Mouse (Mus musculus) heart, adult 2 months (tissue): ENCODE measurements around the gene B430306N03Rik. TPM values are rescaled to one million over a fixed set of nuclear protein-coding genes. Genes with fewer than 3 reads are reported as not detected.

Experiments
- DNase-seq, 2 experiments: peaks; one replicate each; pipeline ENCODE4 v3.0.0; 2021
- H3K27ac ChIP-seq: fragments of 200-600 bp; 2 replicates; pipeline ENCODE4 v1.8.1; 2022
- H3K27me3 ChIP-seq: fragments of 200-500 bp; 2 replicates; pipeline ENCODE4 v1.6.1; 2012; ENCODE audit warnings: mild to moderate bottlenecking, low read length, inconsistent platforms, mixed read lengths; ENCODE audit not compliant: control insufficient read depth, insufficient read depth
- H3K36me3 ChIP-seq: fragments of 200-500 bp; 2 replicates; pipeline ENCODE4 v1.6.1; 2012; ENCODE audit warnings: low read length, inconsistent platforms; ENCODE audit not compliant: control insufficient read depth, insufficient read depth
- H3K4me1 ChIP-seq: fragments of 200-500 bp; 2 replicates; pipeline ENCODE4 v1.6.1; 2011; ENCODE audit warnings: low read length; ENCODE audit not compliant: control insufficient read depth, insufficient read depth
- H3K4me3 ChIP-seq: fragments of 200-600 bp; 2 replicates; pipeline ENCODE4 v1.8.1; 2022
- H3K79me2 ChIP-seq: fragments of 200-500 bp; replicated peaks from 2 replicates; pipeline ENCODE4 v1.6.1; 2012; ENCODE audit warnings: mild to moderate bottlenecking, inconsistent platforms, low read length, moderate library complexity, mixed read lengths; ENCODE audit not compliant: control insufficient read depth, insufficient read depth
- H3K9ac ChIP-seq: fragments of 200-500 bp; 2 replicates; pipeline ENCODE4 v1.6.1; 2012; ENCODE audit warnings: low read depth, mild to moderate bottlenecking, control low read depth, inconsistent platforms, low read length, mixed read lengths
- CTCF ChIP-seq: fragments of 200-600 bp; IDR thresholded peaks from 2 replicates; pipeline ENCODE4 v1.8.1; 2022; ENCODE audit warnings: antibody characterized with exemption, mild to moderate bottlenecking, moderate library complexity
- EP300 ChIP-seq: fragments of 200-500 bp; IDR thresholded peaks from 2 replicates; pipeline ENCODE4 v1.6.1; 2011; ENCODE audit warnings: low read depth, low read length, control low read depth; ENCODE audit not compliant: insufficient read depth
- POLR2A ChIP-seq: fragments of 200-500 bp; IDR thresholded peaks from 2 replicates; pipeline ENCODE4 v1.6.1; 2011; ENCODE audit warnings: mild to moderate bottlenecking, low read depth, low read length, control low read depth; ENCODE audit not compliant: insufficient read depth
- WGBS: fragments of 180-500 bp; shearing (Covaris S2); methylation state at CpG from one replicate; pipeline ENCODE4 v1.1.7; 2018; 5-methylcytosine and 5-hydroxymethylcytosine counted together
- intact Hi-C: fragments of 180-260 bp; cut with DNase I; formaldehyde crosslinking; loops from one replicate; pipeline ENCODE4 v1.15.1; 2025
- polyA plus RNA-seq: library from polyadenylated mRNA; depleted of rRNA; stranded (reverse); fragments of >200 nt; gene quantifications from 2 replicates; pipeline ENCODE4 v1.2.3, GENCODE M21; 2012; rRNA removed
- total RNA-seq, 2 experiments: library from RNA; stranded (reverse); gene quantifications; 2 replicates each; pipeline ENCODE4 v1.2.3; 2021

The B430306N03Rik gene
- total and polyA plus RNA-seq, 3 experiments = 0.14 to 0.57 (median 0.55) TPM

GRCm38 (mm10) chr17:48365511-48366155, 49.7 kb downstream of the B430306N03Rik start:
- TF ChIP-seq POLR2A (no peak), EP300 (no peak), CTCF (no peak)
- Histone ChIP-seq H3K27ac (no peak overlapping the region), H3K4me3 (no peak overlapping the region), H3K79me2 (no peaks in the 10 kb centered on the region), H3K27me3 (no peaks in the 10 kb centered on the region), H3K4me1 (no peaks in the 10 kb centered on the region), H3K36me3 (no peaks in the 10 kb centered on the region), H3K9ac (no peak overlapping the region)
- WGBS = 72% methylated on average over 9 of the region's 9 CpGs
- intact Hi-C loops = no loop called here
- DNase-seq = no peak

DNA sequence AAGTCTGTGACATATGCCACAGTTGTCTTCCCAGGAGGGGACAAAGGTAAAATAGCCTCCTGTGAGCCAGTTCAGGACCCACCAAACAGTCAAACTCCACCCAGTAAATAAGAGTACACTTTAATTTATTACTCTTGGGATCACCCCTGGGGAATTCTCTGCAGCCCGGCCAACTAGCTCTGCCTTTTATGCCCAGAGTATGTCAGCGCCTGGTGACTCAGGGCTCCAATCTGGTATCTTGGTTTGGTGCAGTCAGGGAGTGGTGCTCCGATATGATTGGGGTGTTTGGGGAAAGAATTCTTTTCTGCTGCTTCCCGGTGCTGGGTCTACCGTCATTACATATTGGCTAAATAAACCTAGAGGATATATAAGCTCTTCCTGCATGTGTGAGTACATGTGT, 50.9 kb downstream of the B430306N03Rik start:
- TF ChIP-seq EP300 (no peak), POLR2A (no peak), CTCF (no peak)
- Histone ChIP-seq H3K79me2 (no peaks in the 10 kb centered on the region), H3K4me1 (no peaks in the 10 kb centered on the region), H3K27ac (no peak overlapping the region), H3K27me3 (no peaks in the 10 kb centered on the region), H3K4me3 (no peak overlapping the region), H3K9ac (no peak overlapping the region), H3K36me3 (no peaks in the 10 kb centered on the region)
- no peak for DNase-seq
- intact Hi-C loops = no loop called here
- WGBS = 49% methylated on average over 5 of the region's 5 CpGs

DNA sequence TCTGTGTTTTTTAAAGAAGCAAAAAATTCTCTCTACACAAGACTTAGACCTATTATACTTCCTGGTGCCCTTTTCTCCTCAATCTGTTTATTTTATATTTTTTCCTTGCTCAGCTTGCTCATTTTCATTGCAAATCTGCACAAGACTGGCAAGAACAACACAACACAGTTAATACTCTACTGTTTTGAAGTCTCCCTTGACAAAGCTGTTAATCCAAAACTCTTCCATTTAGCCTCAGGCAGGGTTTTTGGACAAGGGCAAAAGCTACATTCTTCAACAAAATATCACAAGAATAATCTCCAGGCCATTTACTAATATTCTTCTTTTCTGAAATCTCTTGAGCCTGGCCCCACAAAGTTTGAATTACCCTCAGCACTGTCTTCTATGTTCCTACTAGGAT, 55.7 kb downstream of the B430306N03Rik start:
- H3K27me3 ChIP-seq = no peaks in the 10 kb centered on the region
- intact Hi-C loops = no loop called here

GRCm38 (mm10) chr17:48372987-48373386, 57.0 kb downstream of the B430306N03Rik start:
- H3K9ac ChIP-seq = no peak overlapping the region
- 67% methylated on average over 8 of the region's 8 CpGs for WGBS
- no peaks in the 10 kb centered on the region for H3K79me2 ChIP-seq
- H3K27me3 ChIP-seq = no peaks in the 10 kb centered on the region
- H3K36me3 ChIP-seq = no peaks in the 10 kb centered on the region
- intact Hi-C loops = no loop called here
- no peak for DNase-seq
- H3K4me3 ChIP-seq = no peak overlapping the region
- no peak overlapping the region for H3K27ac ChIP-seq
- no peaks in the 10 kb centered on the region for H3K4me1 ChIP-seq
- TF ChIP-seq CTCF = no peak
- no peak for TF ChIP-seq POLR2A
- no peak for TF ChIP-seq EP300

More for the DNA sequence above, 55.7 kb downstream of the B430306N03Rik start:
- Histone ChIP-seq H3K36me3 (no peaks in the 10 kb centered on the region), H3K4me3 (no peak overlapping the region), H3K4me1 (no peaks in the 10 kb centered on the region), H3K79me2 (no peaks in the 10 kb centered on the region), H3K9ac (no peak overlapping the region), H3K27ac (no peak overlapping the region)
- DNase-seq = no peak
- no peak for TF ChIP-seq POLR2A
- TF ChIP-seq EP300 = no peak
- no peak for TF ChIP-seq CTCF

DNA sequence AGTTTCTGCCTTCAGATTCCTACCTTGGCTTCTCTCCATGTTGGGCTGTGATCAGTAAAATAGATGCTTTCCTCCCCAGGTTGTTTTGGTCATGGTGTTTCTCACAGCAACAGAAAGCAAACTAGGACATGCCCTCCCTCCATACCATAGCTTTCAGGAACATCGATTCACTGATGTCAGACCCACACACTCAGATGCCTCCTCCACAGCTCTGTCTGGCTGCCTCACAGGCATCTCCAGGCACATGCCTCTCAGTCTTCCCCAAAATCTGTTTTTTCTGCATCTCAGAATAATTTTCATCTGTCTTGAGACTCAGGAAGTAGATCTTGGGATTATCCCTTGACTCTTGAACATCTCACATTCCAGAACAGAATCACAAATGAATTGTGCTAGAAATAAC, 60.2 kb downstream of the B430306N03Rik start:
- intact Hi-C loops = no loop called here
- no peak overlapping the region for H3K27ac ChIP-seq
- no peaks in the 10 kb centered on the region for H3K27me3 ChIP-seq
- no peaks in the 10 kb centered on the region for H3K36me3 ChIP-seq
- H3K4me3 ChIP-seq = no peak overlapping the region
- no peak for DNase-seq
- H3K9ac ChIP-seq = no peak overlapping the region
- TF ChIP-seq POLR2A (no peak), EP300 (no peak), CTCF (no peak)
- 85% methylated on average over 1 of the region's 1 CpGs for WGBS
- no peaks in the 10 kb centered on the region for H3K79me2 ChIP-seq
- H3K4me1 ChIP-seq = no peaks in the 10 kb centered on the region

Other genes starting within 250 kb of the B430306N03Rik start
- gene 1700067P10Rik, start 226.8 kb upstream of the B430306N03Rik start, total RNA-seq = not detected
- gene 1700067P10Rik, start 226.8 kb upstream of the B430306N03Rik start, polyA plus RNA-seq = not detected in 2 replicates
- gene 9830107B12Rik, start 169.9 kb upstream of the B430306N03Rik start, total RNA-seq = not detected
- 0.06 and 0.08 TPM in 2 replicates for gene 9830107B12Rik, start 169.9 kb upstream of the B430306N03Rik start, polyA plus RNA-seq
- gene A530064D06Rik, start 148.9 kb upstream of the B430306N03Rik start, total RNA-seq = not detected
- gene A530064D06Rik, start 148.9 kb upstream of the B430306N03Rik start, polyA plus RNA-seq = 0.18 and 0.20 TPM in 2 replicates
- gene Trem1, start 83.4 kb upstream of the B430306N03Rik start, total RNA-seq = under 1 TPM in 1 of 2 experiments, not detected in 1; 0.10 TPM
- 0.09 and 0.10 TPM in 2 replicates for gene Trem1, start 83.4 kb upstream of the B430306N03Rik start, polyA plus RNA-seq
- under 1 TPM in 1 of 2 experiments, not detected in 1; 0.26 TPM for gene Trem3, start 68.4 kb upstream of the B430306N03Rik start, total RNA-seq
- 0.23 TPM in 1 of 2 replicates, not detected in the other for gene Trem3, start 68.4 kb upstream of the B430306N03Rik start, polyA plus RNA-seq
- gene Treml4, start 51.8 kb upstream of the B430306N03Rik start, total RNA-seq = under 1 TPM in 1 of 2 experiments, not detected in 1; 0.31 TPM
- gene Treml4, start 51.8 kb upstream of the B430306N03Rik start, polyA plus RNA-seq = 0.76 and 1.9 TPM in 2 replicates
- gene Treml2, start 16.6 kb upstream of the B430306N03Rik start, total RNA-seq = 1 to 10 TPM in 1 of 2 experiments, under 1 TPM in 1; 0.91 to 3.1 TPM
- 1.5 and 2.4 TPM in 2 replicates for gene Treml2, start 16.6 kb upstream of the B430306N03Rik start, polyA plus RNA-seq
- 1 to 10 TPM; 1.4 to 1.5 TPM for gene Trem2, start 30.3 kb downstream of the B430306N03Rik start, total RNA-seq
- gene Trem2, start 30.3 kb downstream of the B430306N03Rik start, polyA plus RNA-seq = 3.3 and 3.5 TPM in 2 replicates
- gene Treml1, start 43.8 kb downstream of the B430306N03Rik start, total RNA-seq = 1 to 10 TPM in 1 of 2 experiments, not detected in 1; 2.4 TPM
- gene Treml1, start 43.8 kb downstream of the B430306N03Rik start, polyA plus RNA-seq = 1.3 and 3.5 TPM in 2 replicates
- gene Nfya, start 93.8 kb downstream of the B430306N03Rik start, total RNA-seq = 10 to 100 TPM; 14.7 to 21.2 TPM
- 33.1 and 41.9 TPM in 2 replicates for gene Nfya, start 93.8 kb downstream of the B430306N03Rik start, polyA plus RNA-seq
- 10 to 100 TPM; 15.5 to 21.6 TPM for gene Oard1, start 93.9 kb downstream of the B430306N03Rik start, total RNA-seq
- gene Oard1, start 93.9 kb downstream of the B430306N03Rik start, polyA plus RNA-seq = 8.6 and 20.5 TPM in 2 replicates
- 100 to 1,000 TPM; 222 to 256 TPM for gene Apobec2, start 116.8 kb downstream of the B430306N03Rik start, total RNA-seq
- 150 and 194 TPM in 2 replicates for gene Apobec2, start 116.8 kb downstream of the B430306N03Rik start, polyA plus RNA-seq
- gene Tspo2, start 135.4 kb downstream of the B430306N03Rik start, total RNA-seq = 1 to 10 TPM in 1 of 2 experiments, not detected in 1; 1.9 TPM
- 0.82 and 5.4 TPM in 2 replicates for gene Tspo2, start 135.4 kb downstream of the B430306N03Rik start, polyA plus RNA-seq
- under 1 TPM; 0.23 to 0.27 TPM for gene Unc5cl, start 138.8 kb downstream of the B430306N03Rik start, total RNA-seq
- 0.21 TPM in 1 of 2 replicates, not detected in the other for gene Unc5cl, start 138.8 kb downstream of the B430306N03Rik start, polyA plus RNA-seq